Mouse (Mus musculus) olfactory bulb, adult 2 months (tissue): ENCODE results near the gene Col6a6.

Source experiments
- CTCF ChIP-seq: fragments of 200-500 bp; IDR thresholded peaks from 2 replicates; pipeline ENCODE4 v1.5.1; 2012; ENCODE audit warnings: low read depth, mild to moderate bottlenecking, low read length, moderate library complexity; ENCODE audit not compliant: insufficient read depth
- POLR2A ChIP-seq: fragments of 200-500 bp; IDR thresholded peaks from 2 replicates; pipeline ENCODE4 v1.6.1; 2012; ENCODE audit warnings: mild to moderate bottlenecking, low read depth, low read length, moderate library complexity; ENCODE audit not compliant: insufficient read depth

DNA sequence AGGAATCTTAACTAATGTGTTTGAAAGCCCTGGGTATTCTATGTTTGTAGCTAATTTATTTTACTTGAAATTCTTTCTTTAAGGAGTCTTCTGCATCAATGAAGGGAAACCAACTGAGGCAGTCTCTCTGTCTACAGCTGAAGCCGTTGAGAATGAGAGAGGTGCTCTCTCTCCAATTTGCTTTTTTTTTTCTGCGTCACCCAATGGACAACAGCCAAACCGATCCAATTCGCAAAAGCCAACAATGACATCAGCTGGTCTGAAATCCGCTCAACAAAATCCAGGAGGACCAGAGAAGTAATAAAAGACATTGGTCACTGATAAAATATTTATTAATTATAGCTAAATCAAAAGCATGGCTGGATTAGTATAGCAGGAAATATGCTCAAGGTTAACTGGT, 26.5 kb downstream of the Col6a6 start:
- TF ChIP-seq CTCF (no peak), POLR2A (no peak)
